Mouse (Mus musculus) limb, embryonic 15.5 days (tissue): ENCODE results near the gene 2410002F23Rik. TPM values are rescaled to one million over a fixed set of nuclear protein-coding genes. Genes with fewer than 3 reads are reported as not detected.
"Not testable (repeated sequence)": the region's sequence is repeated elsewhere in the genome, so short reads cannot be mapped to it uniquely, and the experiment has no call there.

Source experiments
- ATAC-seq: fragments of 200-750 bp; cut with Nextera tagmentation; 2 replicates; pipeline ENCODE4 v1.8.0; 2017; ENCODE audit warnings: low read depth, moderate TSS enrichment; ENCODE audit not compliant: insufficient number of reproducible peaks, low FRiP score, low TSS enrichment
- H3K27ac ChIP-seq: fragments of 300-500 bp; sonication (generic); 2 replicates; pipeline ENCODE4 v1.5.1; 2015; ENCODE audit warnings: moderate library complexity, mild to moderate bottlenecking, inconsistent platforms
- H3K27me3 ChIP-seq: fragments of 300-500 bp; sonication (generic); 2 replicates; pipeline ENCODE4 v1.6.1; 2015; ENCODE audit warnings: inconsistent platforms
- H3K36me3 ChIP-seq: fragments of 300-500 bp; sonication (generic); 2 replicates; pipeline ENCODE4 v1.6.1; 2015; ENCODE audit warnings: inconsistent platforms
- H3K4me1 ChIP-seq: fragments of 300-500 bp; sonication (generic); 2 replicates; pipeline ENCODE4 v1.6.1; 2015; ENCODE audit warnings: inconsistent platforms
- H3K4me2 ChIP-seq: fragments of 300-500 bp; sonication (generic); 2 replicates; pipeline ENCODE4 v1.6.1; 2015; ENCODE audit warnings: mild to moderate bottlenecking, inconsistent platforms
- H3K4me3 ChIP-seq: fragments of 300-500 bp; sonication (generic); 2 replicates; pipeline ENCODE4 v1.5.1; 2015; ENCODE audit warnings: mild to moderate bottlenecking, inconsistent platforms
- H3K9ac ChIP-seq: fragments of 300-500 bp; sonication (generic); 2 replicates; pipeline ENCODE4 v1.6.1; 2015; ENCODE audit warnings: inconsistent platforms
- H3K9me3 ChIP-seq: fragments of 300-500 bp; sonication (generic); 2 replicates; pipeline ENCODE4 v1.6.1; 2016; ENCODE audit warnings: inconsistent platforms
- WGBS: fragments of 180-500 bp; shearing (Covaris S2); methylation state at CpG from one replicate; pipeline ENCODE4 v1.1.7; 2015; 5-methylcytosine and 5-hydroxymethylcytosine counted together
- polyA plus RNA-seq: library from polyadenylated mRNA; unstranded; fragments of >200 nt; fragmentation: Nextera tagmentation; extraction: Ambion mirVana; gene quantifications from 2 replicates; pipeline ENCODE4 v1.2.1, GENCODE M21; 2015

2410002F23Rik gene
- polyA plus RNA-seq, 1 experiment from 2014 or later, result 183 TPM

- ATAC-seq, result no peak
- H3K27me3 ChIP-seq, result no peaks in the 10 kb centered on the region
- no peaks in the 10 kb centered on the region for H3K4me1 ChIP-seq
- 67% methylated on average over 4 of the region's 4 CpGs for WGBS
- H3K9me3 ChIP-seq, result no peaks in the 10 kb centered on the region
- no peak overlapping the region for H3K9ac ChIP-seq
- no peaks in the 10 kb centered on the region for H3K36me3 ChIP-seq
- no peak overlapping the region for H3K4me2 ChIP-seq
- H3K4me3 ChIP-seq, result no peak overlapping the region
- no peak overlapping the region for H3K27ac ChIP-seq
Measured at GRCm38 (mm10) chr7:44290986-44291385, 44.5 kb downstream of the 2410002F23Rik start.

GRCm38 (mm10) chr7:44291418-44291817 lies 44.9 kb downstream of the 2410002F23Rik start:
- WGBS, result 55% methylated on average over 4 of the region's 4 CpGs

GRCm38 (mm10) chr7:44297501-44297900 lies 51.0 kb downstream of the 2410002F23Rik start:
- H3K9ac ChIP-seq, H3K27me3 ChIP-seq, H3K27ac ChIP-seq, H3K4me3 ChIP-seq, ATAC-seq, H3K9me3 ChIP-seq, H3K36me3 ChIP-seq, H3K4me2 ChIP-seq, H3K4me1 ChIP-seq: not testable (repeated sequence)
- WGBS, result 81% methylated on average over 2 of the region's 2 CpGs

More at GRCm38 (mm10) chr7:44291418-44291817, 44.9 kb downstream of the 2410002F23Rik start:
- no peaks in the 10 kb centered on the region for H3K4me1 ChIP-seq
- H3K9ac ChIP-seq, result no peak overlapping the region
- no peaks in the 10 kb centered on the region for H3K36me3 ChIP-seq
- H3K27ac ChIP-seq, result no peak overlapping the region
- H3K27me3 ChIP-seq, result no peaks in the 10 kb centered on the region
- H3K4me3 ChIP-seq, result no peak overlapping the region
- no peak overlapping the region for H3K4me2 ChIP-seq
- no peaks in the 10 kb centered on the region for H3K9me3 ChIP-seq
- ATAC-seq, result no peak

Other genes with a start within 250 kb of the 2410002F23Rik start
- 0.31 and 3.5 TPM in 2 replicates for gene Klk1b26, start 234.6 kb upstream of the 2410002F23Rik start, polyA plus RNA-seq
- not detected in 2 replicates for gene Klk1b27, start 194.4 kb upstream of the 2410002F23Rik start, polyA plus RNA-seq
- not detected in 2 replicates for gene Klk1b21, start 144.4 kb upstream of the 2410002F23Rik start, polyA plus RNA-seq
- gene Klk1b22, start 134.0 kb upstream of the 2410002F23Rik start, polyA plus RNA-seq, result not detected in 2 replicates
- not detected in 2 replicates for gene Klk1b16, start 110.0 kb upstream of the 2410002F23Rik start, polyA plus RNA-seq
- not detected in 2 replicates for gene Klk1b24, start 58.5 kb upstream of the 2410002F23Rik start, polyA plus RNA-seq
- not detected in 2 replicates for gene Klk1b3, start 48.5 kb upstream of the 2410002F23Rik start, polyA plus RNA-seq
- gene Klk1b4, start 39.3 kb upstream of the 2410002F23Rik start, polyA plus RNA-seq, result not detected in 2 replicates
- gene Klk1b5, start 30.8 kb upstream of the 2410002F23Rik start, polyA plus RNA-seq, result not detected in 2 replicates
- gene Klk1, start 21.4 kb upstream of the 2410002F23Rik start, polyA plus RNA-seq, result 0.20 TPM in 1 of 2 replicates, not detected in the other
- not detected in 2 replicates for gene Gm36864, start 10.5 kb upstream of the 2410002F23Rik start, polyA plus RNA-seq
- 0.51 and 1.0 TPM in 2 replicates for gene 1700028J19Rik, start within 50 bp of the 2410002F23Rik start, polyA plus RNA-seq
- gene Acp4, start 10.7 kb downstream of the 2410002F23Rik start, polyA plus RNA-seq, result 0.33 and 0.83 TPM in 2 replicates
- not detected in 2 replicates for gene Gm15517, start 14.7 kb downstream of the 2410002F23Rik start, polyA plus RNA-seq
- 24.0 and 31.1 TPM in 2 replicates for gene Clec11a, start 60.2 kb downstream of the 2410002F23Rik start, polyA plus RNA-seq
- 2.4 and 3.2 TPM in 2 replicates for gene Shank1, start 63.5 kb downstream of the 2410002F23Rik start, polyA plus RNA-seq
- gene Syt3, start 137.4 kb downstream of the 2410002F23Rik start, polyA plus RNA-seq, result 2.2 and 3.2 TPM in 2 replicates
- 0.43 and 0.58 TPM in 2 replicates for gene 1700008O03Rik, start 139.1 kb downstream of the 2410002F23Rik start, polyA plus RNA-seq
- 0.55 and 0.87 TPM in 2 replicates for gene Lrrc4b, start 182.3 kb downstream of the 2410002F23Rik start, polyA plus RNA-seq
- 0.29 and 0.56 TPM in 2 replicates for gene Aspdh, start 218.7 kb downstream of the 2410002F23Rik start, polyA plus RNA-seq
- gene Josd2, start 221.3 kb downstream of the 2410002F23Rik start, polyA plus RNA-seq, result 92.9 and 121 TPM in 2 replicates
- 103 and 116 TPM in 2 replicates for gene Emc10, start 249.8 kb downstream of the 2410002F23Rik start, polyA plus RNA-seq
- 9.7 and 12.8 TPM in 2 replicates for gene Fam71e1, start 249.9 kb downstream of the 2410002F23Rik start, polyA plus RNA-seq